Mouse (Mus musculus) liver, adult 2 months (tissue): ENCODE measurements around the gene Fkbp1b. TPM values are rescaled to one million over a fixed set of nuclear protein-coding genes. Genes with fewer than 3 reads are reported as not detected.
"Not testable (repeated sequence)": the region's sequence is repeated elsewhere in the genome, so short reads cannot be mapped to it uniquely, and the experiment has no call there.

Experiments
- DNase-seq: peaks from one replicate; pipeline ENCODE4 v3.0.0-alpha.2; 2011; ENCODE audit warnings: low read depth, low spot score; ENCODE audit errors: extremely low read depth
- H3K27ac ChIP-seq: fragments of 200-500 bp; replicated peaks from 2 replicates; pipeline ENCODE4 v1.5.1; 2012; ENCODE audit warnings: low read depth, mild to moderate bottlenecking, control low read depth, inconsistent platforms, low read length; ENCODE audit not compliant: insufficient read depth
- H3K27me3 ChIP-seq: fragments of 200-500 bp; 2 replicates; pipeline ENCODE4 v1.6.1; 2012; ENCODE audit warnings: mild to moderate bottlenecking, moderate library complexity, low read length, inconsistent platforms; ENCODE audit not compliant: control insufficient read depth, insufficient read depth
- H3K36me3 ChIP-seq: fragments of 200-500 bp; 2 replicates; pipeline ENCODE4 v1.6.1; 2012; ENCODE audit warnings: low read length, inconsistent platforms; ENCODE audit not compliant: control insufficient read depth, insufficient read depth
- H3K4me1 ChIP-seq: fragments of 200-500 bp; 2 replicates; pipeline ENCODE4 v1.6.1; 2011; ENCODE audit warnings: low read length; ENCODE audit not compliant: control insufficient read depth, insufficient read depth
- H3K4me3 ChIP-seq: fragments of 200-500 bp; 2 replicates; pipeline ENCODE4 v1.5.1; 2011; ENCODE audit warnings: low read depth, mild to moderate bottlenecking, control low read depth, low read length, moderate library complexity; ENCODE audit not compliant: insufficient read depth
- H3K79me2 ChIP-seq: fragments of 200-500 bp; 2 replicates; pipeline ENCODE4 v1.6.1; 2012; ENCODE audit warnings: inconsistent platforms, mild to moderate bottlenecking, low read length, moderate library complexity; ENCODE audit not compliant: control insufficient read depth, insufficient read depth
- H3K9ac ChIP-seq: fragments of 200-500 bp; 2 replicates; pipeline ENCODE4 v1.6.1; 2012; ENCODE audit warnings: low read depth, mild to moderate bottlenecking, control low read depth, inconsistent platforms, low read length
- CTCF ChIP-seq: fragments of 200-500 bp; IDR thresholded peaks from 2 replicates; pipeline ENCODE4 v1.5.1; 2011; ENCODE audit warnings: low read depth, low read length, control low read depth
- POLR2A ChIP-seq: fragments of 200-500 bp; IDR thresholded peaks from 2 replicates; pipeline ENCODE4 v1.6.1; 2011; ENCODE audit warnings: low read length, control low read depth; ENCODE audit not compliant: insufficient read depth; ENCODE audit errors: extremely low read depth
- WGBS: fragments of 180-500 bp; shearing (Covaris S2); methylation state at CpG from one replicate; pipeline ENCODE4 v1.1.7; 2018; 5-methylcytosine and 5-hydroxymethylcytosine counted together
- polyA plus RNA-seq: library from polyadenylated mRNA; depleted of rRNA; stranded (reverse); fragments of >200 nt; gene quantifications from 2 replicates; pipeline ENCODE4 v1.2.3, GENCODE M21; 2012; rRNA removed
- total RNA-seq: library from RNA; depleted of rRNA; stranded (reverse); fragments of >200 nt; gene quantifications from 2 replicates; pipeline ENCODE4 v1.2.3, GENCODE M21; 2014; rRNA removed

Gene Fkbp1b
- total and polyA plus RNA-seq, 2 experiments = 0.55 to 0.80 TPM

- TF ChIP-seq CTCF = peak; percentile 57
- no peak for TF ChIP-seq POLR2A
- no peak overlapping the region for H3K4me3 ChIP-seq
Measured at GRCm38 (mm10) chr12:4793718-4794117, 47.7 kb downstream of the Fkbp1b start.

GRCm38 (mm10) chr12:4788128-4788527, 53.3 kb downstream of the Fkbp1b start:
- H3K27me3 ChIP-seq, H3K4me1 ChIP-seq, H3K9ac ChIP-seq, H3K79me2 ChIP-seq, DNase-seq, H3K36me3 ChIP-seq, H3K4me3 ChIP-seq, H3K27ac ChIP-seq: not testable (repeated sequence)
- WGBS = 92% methylated on average over 25 of the region's 25 CpGs

More at GRCm38 (mm10) chr12:4793718-4794117, 47.7 kb downstream of the Fkbp1b start:
- 64% methylated on average over 1 of the region's 1 CpGs for WGBS
- Histone ChIP-seq H3K27ac (no peak overlapping the region), H3K9ac (no peak overlapping the region), H3K4me1 (no peaks in the 10 kb centered on the region), H3K27me3 (no peaks in the 10 kb centered on the region), H3K79me2 (no peaks in the 10 kb centered on the region), H3K36me3 (no peaks in the 10 kb centered on the region)
- no peak for DNase-seq

- Histone ChIP-seq H3K27me3 (no peaks in the 10 kb centered on the region), H3K9ac (no peak overlapping the region), H3K4me3 (no peak overlapping the region), H3K79me2 (no peaks in the 10 kb centered on the region), H3K4me1 (no peaks in the 10 kb centered on the region), H3K36me3 (no peaks in the 10 kb centered on the region), H3K27ac (no peak overlapping the region)
- WGBS = 78% methylated on average over 2 of the region's 2 CpGs
- no peak for DNase-seq
- TF ChIP-seq CTCF = no peak
- TF ChIP-seq POLR2A = no peak
Measured at GRCm38 (mm10) chr12:4784466-4784865, 56.9 kb downstream of the Fkbp1b start.

GRCm38 (mm10) chr12:4783598-4783997, 57.8 kb downstream of the Fkbp1b start:
- TF ChIP-seq POLR2A (no peak), CTCF (no peak)
- Histone ChIP-seq H3K4me3 (no peak overlapping the region), H3K79me2 (no peaks in the 10 kb centered on the region), H3K27ac (no peak overlapping the region), H3K27me3 (no peaks in the 10 kb centered on the region), H3K4me1 (no peaks in the 10 kb centered on the region), H3K36me3 (no peaks in the 10 kb centered on the region), H3K9ac (no peak overlapping the region)
- DNase-seq = no peak
- 39% methylated on average over 5 of the region's 5 CpGs for WGBS

Other genes with a start within 250 kb of the Fkbp1b start
- 25.8 and 26.8 TPM in 2 replicates for gene Itsn2, start 249.0 kb downstream of the Fkbp1b start, total RNA-seq
- 8.4 and 11.6 TPM in 2 replicates for gene Itsn2, start 249.0 kb downstream of the Fkbp1b start, polyA plus RNA-seq
- gene Gm3625, start 248.7 kb downstream of the Fkbp1b start, total RNA-seq = not detected in 2 replicates
- not detected in 2 replicates for gene Gm3625, start 248.7 kb downstream of the Fkbp1b start, polyA plus RNA-seq
- 0.28 and 0.67 TPM in 2 replicates for gene Fam228a, start 103.2 kb downstream of the Fkbp1b start, total RNA-seq
- 0.15 and 0.17 TPM in 2 replicates for gene Fam228a, start 103.2 kb downstream of the Fkbp1b start, polyA plus RNA-seq
- gene Pfn4, start 72.6 kb downstream of the Fkbp1b start, total RNA-seq = 0.37 and 0.60 TPM in 2 replicates
- 0.27 and 0.40 TPM in 2 replicates for gene Pfn4, start 72.6 kb downstream of the Fkbp1b start, polyA plus RNA-seq
- 1.8 and 1.9 TPM in 2 replicates for gene Fam228b, start 72.3 kb downstream of the Fkbp1b start, total RNA-seq
- 0.81 and 0.87 TPM in 2 replicates for gene Fam228b, start 72.3 kb downstream of the Fkbp1b start, polyA plus RNA-seq
- 64.2 and 67.3 TPM in 2 replicates for gene Sf3b6, start 24.0 kb downstream of the Fkbp1b start, total RNA-seq
- 14.3 and 24.2 TPM in 2 replicates for gene Sf3b6, start 24.0 kb downstream of the Fkbp1b start, polyA plus RNA-seq
- 7.9 and 8.0 TPM in 2 replicates for gene Wdcp, start 1.7 kb upstream of the Fkbp1b start, total RNA-seq
- gene Wdcp, start 1.7 kb upstream of the Fkbp1b start, polyA plus RNA-seq = 7.4 and 8.4 TPM in 2 replicates
- gene Mfsd2b, start 32.8 kb upstream of the Fkbp1b start, total RNA-seq = 0.13 and 0.18 TPM in 2 replicates
- 0.17 and 0.39 TPM in 2 replicates for gene Mfsd2b, start 32.8 kb upstream of the Fkbp1b start, polyA plus RNA-seq
- 15.6 and 18.7 TPM in 2 replicates for gene Ubxn2a, start 66.1 kb upstream of the Fkbp1b start, total RNA-seq
- gene Ubxn2a, start 66.1 kb upstream of the Fkbp1b start, polyA plus RNA-seq = 3.2 and 3.4 TPM in 2 replicates
- gene Atad2b, start 75.8 kb upstream of the Fkbp1b start, total RNA-seq = 12.5 and 13.6 TPM in 2 replicates
- gene Atad2b, start 75.8 kb upstream of the Fkbp1b start, polyA plus RNA-seq = 5.3 and 7.2 TPM in 2 replicates